Mouse (Mus musculus) G1E (cell line): ENCODE measurements around the gene Fbxl19.

Experiments
- CTCF ChIP-seq: IDR thresholded peaks from 2 replicates; pipeline ENCODE4 v1.5.1; 2012; ENCODE audit warnings: low read depth, low read length, inconsistent platforms, mixed read lengths
- POLR2AphosphoS5 ChIP-seq: IDR thresholded peaks from 2 replicates; pipeline ENCODE4 v1.6.1; 2012; ENCODE audit warnings: low read depth, low read length, inconsistent platforms; ENCODE audit not compliant: insufficient replicate concordance
- TAL1 ChIP-seq: conservative IDR thresholded peaks from 2 replicates; pipeline ENCODE4 v1.6.1; 2012; ENCODE audit warnings: low read depth, low read length, inconsistent platforms, mixed read lengths

DNA sequence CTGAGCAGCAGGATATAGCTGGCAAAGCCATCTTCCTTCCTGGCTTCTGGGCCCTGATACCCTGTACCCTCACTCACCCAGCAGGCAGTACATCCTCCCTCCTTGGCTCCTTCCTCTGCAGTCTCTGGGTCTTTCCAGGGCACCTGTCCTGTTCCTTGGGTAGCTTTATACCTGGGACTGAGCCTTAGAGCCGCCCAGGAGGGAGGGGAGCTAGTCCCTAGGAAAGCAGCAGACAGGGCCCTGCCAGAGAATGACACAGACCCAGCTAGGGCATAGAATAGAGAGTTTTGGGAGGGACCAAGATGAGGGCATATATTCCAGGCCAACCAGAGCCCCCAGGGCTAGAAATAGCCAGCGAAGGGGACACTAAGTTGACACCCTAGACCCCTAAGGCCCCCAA lies 18.9 kb upstream of the Fbxl19 start:
- TF ChIP-seq CTCF, result no peak
- no peak for TF ChIP-seq POLR2AphosphoS5
- no peak for TF ChIP-seq TAL1
